Mouse (Mus musculus) erythroblast, embryonic 14.5 days (primary cell): Measurements from ENCODE around the gene Fscn2. TPM values are rescaled to one million over a fixed set of nuclear protein-coding genes. Genes with fewer than 3 reads are reported as not detected.

Source experiments
- H3K27me3 ChIP-seq: 2 replicates; pipeline ENCODE4 v1.6.1; 2012; ENCODE audit warnings: inconsistent platforms; ENCODE audit not compliant: control insufficient read depth
- H3K36me3 ChIP-seq: 2 replicates; pipeline ENCODE4 v1.6.1; 2012; ENCODE audit warnings: mild to moderate bottlenecking, inconsistent platforms; ENCODE audit not compliant: control insufficient read depth
- H3K4me1 ChIP-seq: 2 replicates; pipeline ENCODE4 v1.6.1; 2012; ENCODE audit warnings: inconsistent platforms; ENCODE audit not compliant: control insufficient read depth
- H3K4me3 ChIP-seq: replicated peaks from 2 replicates; pipeline ENCODE3; 2012; ENCODE audit warnings: moderate library complexity, mild to moderate bottlenecking, inconsistent platforms
- H3K9me3 ChIP-seq: 2 replicates; pipeline ENCODE4 v1.6.1; 2012; ENCODE audit warnings: low read length, inconsistent platforms, mixed read lengths; ENCODE audit not compliant: control insufficient read depth
- GATA1 ChIP-seq: IDR thresholded peaks from 2 replicates; pipeline ENCODE4 v1.6.1; 2012; ENCODE audit warnings: low read length, inconsistent platforms, mixed read lengths
- TAL1 ChIP-seq: IDR thresholded peaks from 3 replicates; pipeline ENCODE4 v1.6.1; 2012; ENCODE audit warnings: low read length, inconsistent platforms, mixed read lengths
- polyA plus RNA-seq: library from polyadenylated mRNA; stranded (reverse); fragments of >175 nt; gene quantifications from 2 replicates; pipeline ENCODE4 v1.2.3, GENCODE M21; 2012

Gene Fscn2
- polyA plus RNA-seq: not detected in 2 replicates

- TF ChIP-seq TAL1: no peak
- TF ChIP-seq GATA1: no peak
- Histone ChIP-seq H3K9me3 (no peaks in the 10 kb centered on the region), H3K36me3 (no peaks in the 10 kb centered on the region), H3K4me1 (peaks cover 19% of the 10 kb centered on the region), H3K27me3 (peaks cover 16% of the 10 kb centered on the region), H3K4me3 (no peak within 1 kb of the TSS)
Observed at GRCm38 (mm10) chr11:120361295-120361694, at the start of gene Fscn2. Fscn2 (plus strand) TSS chr11:120361534.

DNA sequence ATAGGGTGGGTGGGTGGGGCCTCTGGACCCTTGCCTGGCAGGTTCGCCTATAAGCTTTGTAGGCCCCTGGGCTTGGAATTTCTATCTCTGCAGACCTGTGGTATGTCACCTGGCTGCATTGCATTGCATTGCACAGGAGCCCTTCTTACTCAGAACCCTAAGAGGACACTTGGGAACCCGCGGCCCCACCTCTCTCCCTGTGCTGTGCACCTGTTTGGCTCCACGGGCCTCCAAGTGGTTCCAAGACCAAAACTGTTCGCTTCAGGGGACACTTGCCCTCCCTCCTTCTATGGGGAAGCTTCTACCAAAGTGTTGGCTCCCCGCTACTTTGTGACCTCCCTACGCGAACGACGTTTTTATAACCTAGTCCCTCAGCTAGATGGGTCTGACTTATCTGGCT lies 49.8 kb upstream of the Fscn2 start:
- Histone ChIP-seq H3K4me1 (peaks cover 59% of the 10 kb centered on the region), H3K4me3 (peak overlapping the region; percentile 66), H3K27me3 (peaks cover 32% of the 10 kb centered on the region), H3K36me3 (no peaks in the 10 kb centered on the region), H3K9me3 (peaks cover 2% of the 10 kb centered on the region; the same call in 1 of the 2 replicates)
- TF ChIP-seq GATA1: no peak
- TF ChIP-seq TAL1: no peak

GRCm38 (mm10) chr11:120312069-120312468 lies 49.3 kb upstream of the Fscn2 start:
- Histone ChIP-seq H3K36me3 (no peaks in the 10 kb centered on the region), H3K4me1 (peaks cover 59% of the 10 kb centered on the region), H3K9me3 (peaks cover 2% of the 10 kb centered on the region; the same call in 1 of the 2 replicates), H3K4me3 (no peak overlapping the region), H3K27me3 (peaks cover 27% of the 10 kb centered on the region)
- TF ChIP-seq TAL1: no peak
- no peak for TF ChIP-seq GATA1

GRCm38 (mm10) chr11:120313906-120314685 lies 47.2 kb upstream of the Fscn2 start:
- H3K4me1 ChIP-seq: peaks cover 49% of the 10 kb centered on the region
- no peak for TF ChIP-seq TAL1
- TF ChIP-seq GATA1: no peak
- H3K9me3 ChIP-seq: peaks cover under 1% of the 10 kb centered on the region; the same call in 1 of the 2 replicates
- no peaks in the 10 kb centered on the region for H3K36me3 ChIP-seq
- H3K4me3 ChIP-seq: no peak overlapping the region
- H3K27me3 ChIP-seq: peaks cover 11% of the 10 kb centered on the region

- TF ChIP-seq GATA1: no peak
- TF ChIP-seq TAL1: no peak
- peak overlapping the region; percentile 65 for H3K4me3 ChIP-seq
Observed at GRCm38 (mm10) chr11:120314721-120315415, 46.5 kb upstream of the Fscn2 start.

DNA sequence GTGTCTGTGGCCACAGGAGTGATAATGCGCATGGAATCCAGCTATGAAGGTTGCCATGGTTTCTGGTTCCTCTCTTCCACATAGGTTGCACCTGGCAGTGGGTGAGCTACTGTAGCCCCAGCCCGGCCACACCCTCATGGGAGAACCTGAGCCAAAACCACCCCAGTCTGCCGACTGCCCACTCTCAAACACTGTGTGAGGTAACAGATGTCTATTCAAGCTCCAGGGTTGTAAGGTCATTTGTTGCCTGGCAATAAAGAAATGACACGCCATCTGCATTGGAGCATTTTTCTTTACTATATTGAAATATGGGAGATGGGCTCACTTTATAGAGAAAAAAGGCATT lies 45.9 kb upstream of the Fscn2 start:
- Histone ChIP-seq H3K27me3 (peaks cover 4% of the 10 kb centered on the region), H3K4me1 (peaks cover 46% of the 10 kb centered on the region), H3K4me3 (peak overlapping the region; percentile 65), H3K36me3 (no peaks in the 10 kb centered on the region), H3K9me3 (peaks cover 4% of the 10 kb centered on the region)
- no peak for TF ChIP-seq GATA1
- no peak for TF ChIP-seq TAL1

More at GRCm38 (mm10) chr11:120314721-120315415, 46.5 kb upstream of the Fscn2 start:
- Histone ChIP-seq H3K27me3 (peaks cover 8% of the 10 kb centered on the region), H3K9me3 (no peaks in the 10 kb centered on the region), H3K36me3 (no peaks in the 10 kb centered on the region), H3K4me1 (peaks cover 49% of the 10 kb centered on the region)

GRCm38 (mm10) chr11:120315832-120316689 lies 45.3 kb upstream of the Fscn2 start:
- H3K27me3 ChIP-seq: no peaks in the 10 kb centered on the region
- H3K36me3 ChIP-seq: no peaks in the 10 kb centered on the region
- no peak for TF ChIP-seq TAL1
- TF ChIP-seq GATA1: no peak
- peaks cover 39% of the 10 kb centered on the region for H3K4me1 ChIP-seq
- H3K4me3 ChIP-seq: peak overlapping the region; percentile 65
- peaks cover 6% of the 10 kb centered on the region for H3K9me3 ChIP-seq

GRCm38 (mm10) chr11:120316690-120317254 lies 44.6 kb upstream of the Fscn2 start:
- Histone ChIP-seq H3K9me3 (peaks cover 6% of the 10 kb centered on the region), H3K4me1 (peaks cover 32% of the 10 kb centered on the region), H3K4me3 (peak overlapping the region; percentile 65), H3K27me3 (no peaks in the 10 kb centered on the region), H3K36me3 (no peaks in the 10 kb centered on the region)
- TF ChIP-seq GATA1: peak; percentile 46
- TF ChIP-seq TAL1: no peak
